Comparison of ENCODE assay signal across 15 mouse cellular contexts in the genomic region with DNA sequence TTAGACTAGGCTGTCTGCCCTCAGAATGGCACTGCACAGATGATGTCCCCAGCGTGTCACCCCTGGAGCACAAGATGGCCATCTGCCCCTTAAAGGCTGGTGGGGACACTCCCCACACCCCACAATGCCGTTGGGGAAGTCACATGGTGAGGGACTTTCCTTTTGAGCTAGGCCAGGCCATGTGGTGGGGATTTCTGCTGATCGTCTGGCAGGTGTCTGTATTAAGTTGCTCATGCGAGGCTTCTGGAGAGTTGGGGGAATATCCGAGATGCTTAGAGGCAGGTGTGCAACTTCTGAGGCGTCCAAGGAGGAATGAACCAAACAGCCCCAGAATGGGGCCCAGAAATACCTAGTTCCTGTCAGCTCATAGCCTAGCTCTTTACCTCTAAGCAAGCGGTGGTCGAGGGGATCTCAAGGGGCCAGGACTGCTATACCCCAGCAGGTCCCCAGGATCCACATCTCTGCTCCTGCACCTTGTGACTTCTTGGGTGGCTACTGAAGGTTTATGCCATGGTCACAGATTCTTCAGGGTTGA.
DNase-seq lines count a peak whose midpoint lies in the region; ATAC-seq and TF ChIP-seq lines count a peak whose summit lies in the region.
"Had no signal": no experiment of that assay in that cellular context is flagged by ENCODE, and none has a peak within 500 bp of the region (broad histone marks: within the 10 kb centered on the region; RNA-seq: fewer than 3 reads in every experiment).

No protein-coding gene starts in this region.

- H3K4me2 ChIP-seq in hindbrain, embryonic 11.5 days (replicated peaks; ENCODE audit: low read depth, low read length) = no peak overlapping the region
- no peak overlapping the region for H3K4me2 ChIP-seq in hindbrain, embryonic 14.5 days (replicated peaks)
- no peak overlapping the region for H3K4me2 ChIP-seq in forebrain, postnatal 0 days (ENCODE audit: low read depth)
- H3K4me2 ChIP-seq: embryonic facial prominence, embryonic 15.5 days; liver, embryonic 12.5 days; midbrain, embryonic 13.5 days had no signal

- 82% methylated on average over 8 of the region's 8 CpGs for WGBS in hindbrain, embryonic 11.5 days
- 75% methylated on average over 8 of the region's 8 CpGs for WGBS in hindbrain, embryonic 14.5 days
- 65% methylated on average over 8 of the region's 8 CpGs for WGBS in thymus, adult 2 months
- WGBS in forebrain, postnatal 0 days = 76% methylated on average over 8 of the region's 8 CpGs

- no peak overlapping the region for H3K27ac ChIP-seq in hindbrain, embryonic 11.5 days (ENCODE audit: low read depth, low read length)
- H3K27ac ChIP-seq in hindbrain, embryonic 14.5 days = no peak overlapping the region
- H3K27ac ChIP-seq in thymus, adult 2 months (ENCODE audit: control insufficient read depth, insufficient read depth, low read length) = peak overlapping the region; percentile 16; the same call in 1 of the 2 replicates
- no peak overlapping the region for H3K27ac ChIP-seq in forebrain, postnatal 0 days (ENCODE audit: low read depth, low read length)
- H3K27ac ChIP-seq: embryonic facial prominence, embryonic 15.5 days; liver, embryonic 12.5 days; macrophage; midbrain, embryonic 13.5 days; stomach, postnatal 0 days had no signal

- TF ChIP-seq POLR2A in thymus, adult 2 months (IDR thresholded peaks at IDR 0.05; ENCODE audit: control insufficient read depth, extremely low read depth, insufficient read depth, low read length, poor library complexity) = no peak

- H3K9ac ChIP-seq in hindbrain, embryonic 11.5 days (ENCODE audit: low read depth, low read length) = no peak overlapping the region
- H3K9ac ChIP-seq in hindbrain, embryonic 14.5 days = no peak overlapping the region
- no peak overlapping the region for H3K9ac ChIP-seq in forebrain, postnatal 0 days
- H3K9ac ChIP-seq: embryonic facial prominence, embryonic 15.5 days; liver, embryonic 12.5 days; lung, embryonic 15.5 days; midbrain, embryonic 13.5 days had no signal

- no peak for TF ChIP-seq CTCF in thymus, adult 2 months (IDR thresholded peaks at IDR 0.05; ENCODE audit: borderline replicate concordance, control insufficient read depth, extremely low read depth, insufficient read depth, low read length, poor library complexity)
- no peak for TF ChIP-seq CTCF in forebrain, postnatal 0 days (IDR thresholded peaks at IDR 0.05; ENCODE audit: low read depth)

- H3K9me3 ChIP-seq in hindbrain, embryonic 11.5 days (ENCODE audit: control insufficient read depth, low read length) = no peaks in the 10 kb centered on the region
- H3K9me3 ChIP-seq in hindbrain, embryonic 14.5 days (ENCODE audit: control insufficient read depth, low read length) = no peaks in the 10 kb centered on the region
- H3K9me3 ChIP-seq in forebrain, postnatal 0 days (ENCODE audit: low read length) = no peaks in the 10 kb centered on the region
- H3K9me3 ChIP-seq: embryonic facial prominence, embryonic 15.5 days; forebrain, embryonic 10.5 days; liver, embryonic 12.5 days; lung, embryonic 15.5 days; midbrain, embryonic 13.5 days had no signal

- no peaks in the 10 kb centered on the region for H3K36me3 ChIP-seq in hindbrain, embryonic 11.5 days (ENCODE audit: control insufficient read depth, insufficient read depth, low read length)
- H3K36me3 ChIP-seq in hindbrain, embryonic 14.5 days (replicated peaks; ENCODE audit: control insufficient read depth, insufficient read depth) = no peaks in the 10 kb centered on the region
- H3K36me3 ChIP-seq in thymus, adult 2 months (ENCODE audit: control insufficient read depth, insufficient read depth, low read length) = no peaks in the 10 kb centered on the region
- H3K36me3 ChIP-seq in splenic B cell, adult 2 months (ENCODE audit: control insufficient read depth, insufficient read depth, low read length, poor library complexity, severe bottlenecking) = peaks cover 12% of the 10 kb centered on the region
- 0 out of 2 replicates have a peak, but pooled peaks cover 5% of the 10 kb centered on the region for H3K36me3 ChIP-seq in forebrain, postnatal 0 days (ENCODE audit: insufficient read depth)

- ATAC-seq in hindbrain, embryonic 11.5 days (ENCODE audit: low FRiP score) = 0 out of 2 replicates have a peak, but pooled peaks have one; percentile 51
- ATAC-seq in hindbrain, embryonic 14.5 days (ENCODE audit: low FRiP score) = no peak
- no peak for ATAC-seq in forebrain, postnatal 0 days

- DNase-seq in hindbrain, embryonic 11.5 days (ENCODE audit: low spot score) = no peak
- no peak for DNase-seq in hindbrain, embryonic 14.5 days (ENCODE audit: low spot score)
- no peak for DNase-seq in thymus, adult 2 months
- no peak for DNase-seq in thymus, postnatal 10 days (ENCODE audit: low spot score in 2 of 2)
- DNase-seq in induced T-regulatory cell, adult 2 months (ENCODE audit: low read depth) = peak; percentile 53
- peak; percentile 94 for DNase-seq in splenic B cell, adult 2 months (ENCODE audit: low read depth, low spot score)
- no peak for DNase-seq in heart, adult 9 months (ENCODE audit: low spot score in 2 of 2)
- no peak for DNase-seq in forebrain, postnatal 0 days

- 0 out of 2 replicates have a peak, but pooled peaks cover 2% of the 10 kb centered on the region for H3K4me1 ChIP-seq in hindbrain, embryonic 11.5 days (replicated peaks; ENCODE audit: control insufficient read depth, insufficient read depth, low read length)
- H3K4me1 ChIP-seq in hindbrain, embryonic 14.5 days (replicated peaks; ENCODE audit: control insufficient read depth, insufficient read depth, low read length) = no peaks in the 10 kb centered on the region
- no peaks in the 10 kb centered on the region for H3K4me1 ChIP-seq in thymus, adult 2 months (replicated peaks; ENCODE audit: control insufficient read depth, insufficient read depth, low read length)
- H3K4me1 ChIP-seq in forebrain, postnatal 0 days (ENCODE audit: insufficient read depth) = no peaks in the 10 kb centered on the region
- H3K4me1 ChIP-seq: midbrain, embryonic 13.5 days had no signal

- H3K4me3 ChIP-seq in hindbrain, embryonic 11.5 days (ENCODE audit: low read depth, low read length) = no peak overlapping the region
- no peak overlapping the region for H3K4me3 ChIP-seq in hindbrain, embryonic 14.5 days (replicated peaks; ENCODE audit: low read length)
- H3K4me3 ChIP-seq in thymus, adult 2 months (ENCODE audit: control insufficient read depth, insufficient read depth, low read length) = no peak overlapping the region
- no peak overlapping the region for H3K4me3 ChIP-seq in forebrain, postnatal 0 days (ENCODE audit: low read depth, low read length)
- H3K4me3 ChIP-seq: embryonic facial prominence, embryonic 15.5 days; forebrain, embryonic 10.5 days; liver, embryonic 12.5 days; lung, embryonic 15.5 days; midbrain, embryonic 13.5 days had no signal

- no peaks in the 10 kb centered on the region for H3K27me3 ChIP-seq in hindbrain, embryonic 11.5 days (ENCODE audit: control insufficient read depth, insufficient read depth, low read length)
- no peaks in the 10 kb centered on the region for H3K27me3 ChIP-seq in hindbrain, embryonic 14.5 days (ENCODE audit: control insufficient read depth, insufficient read depth, low read length)
- no peaks in the 10 kb centered on the region for H3K27me3 ChIP-seq in thymus, adult 2 months (ENCODE audit: control insufficient read depth, insufficient read depth, low read length)
- H3K27me3 ChIP-seq in splenic B cell, adult 2 months (ENCODE audit: control insufficient read depth, insufficient read depth, low read length, poor library complexity, severe bottlenecking) = no peaks in the 10 kb centered on the region
- H3K27me3 ChIP-seq in forebrain, postnatal 0 days (ENCODE audit: insufficient read depth, low read length) = no peaks in the 10 kb centered on the region
- H3K27me3 ChIP-seq: embryonic facial prominence, embryonic 15.5 days; liver, embryonic 12.5 days; lung, embryonic 15.5 days; midbrain, embryonic 13.5 days had no signal

Comparison
In these comparisons a context has a peak if more than half of its experiments do, and no peak if none do; other contexts are left out.
1. DNase-seq: peak in induced T-regulatory cell, adult 2 months (single experiment) and splenic B cell, adult 2 months (single experiment); none in hindbrain, embryonic 11.5 days (single experiment), hindbrain, embryonic 14.5 days (single experiment), thymus, adult 2 months (single experiment), thymus, postnatal 10 days (0 of 2), heart, adult 9 months (0 of 2) and forebrain, postnatal 0 days (single experiment).